21 mouse cellular contexts compared by ENCODE assay signal in the genomic region with DNA sequence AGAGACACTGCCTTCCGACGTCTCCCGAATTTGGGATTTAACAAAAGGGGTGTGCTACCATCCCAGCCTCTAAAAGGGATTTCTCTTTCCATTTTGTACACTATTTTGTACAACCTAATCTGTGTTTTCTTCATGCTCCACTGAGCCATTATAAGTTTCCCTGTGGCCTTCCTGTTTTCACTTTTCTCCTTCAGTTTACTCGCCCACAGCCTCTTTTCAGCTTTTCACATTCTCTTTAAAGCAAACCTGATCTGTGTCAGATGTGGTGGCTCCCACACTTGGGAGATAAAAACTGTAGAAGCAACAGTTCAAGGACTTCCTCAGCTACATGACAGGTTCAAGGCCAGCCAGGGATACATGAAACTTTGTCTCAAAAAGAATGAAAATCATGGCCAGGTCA. TPM values are rescaled to one million over a fixed set of nuclear protein-coding genes. Genes with fewer than 3 reads are reported as not detected.
A peak's percentile ranks its signal among the peaks of the same experiment; 100 is the strongest.
DNase-seq lines count a peak whose midpoint lies in the region; ATAC-seq and TF ChIP-seq lines count a peak whose summit lies in the region.
"Had no signal": no experiment of that assay in that cellular context is flagged by ENCODE, and none has a peak within 500 bp of the region (broad histone marks: within the 10 kb centered on the region; RNA-seq: fewer than 3 reads in every experiment).

No protein-coding gene starts in this region.

- no peak overlapping the region for H3K9ac ChIP-seq in limb, embryonic 13.5 days
- H3K9ac ChIP-seq in liver, embryonic 16.5 days (ENCODE audit: low read depth, low read length) = 0 out of 2 replicates have a peak overlapping the region, but pooled peaks have one; percentile 3
- H3K9ac ChIP-seq: forebrain, embryonic 12.5 days; heart, embryonic 12.5 days; hindbrain, embryonic 12.5 days; lung, embryonic 15.5 days had no signal

- no peaks in the 10 kb centered on the region for H3K27me3 ChIP-seq in limb, embryonic 13.5 days
- H3K27me3 ChIP-seq in limb, embryonic 10.5 days (ENCODE audit: low read depth, poor library complexity, severe bottlenecking) = no peaks in the 10 kb centered on the region
- no peaks in the 10 kb centered on the region for H3K27me3 ChIP-seq in spleen, adult 2 months (ENCODE audit: control insufficient read depth, insufficient read depth, low read length)
- no peaks in the 10 kb centered on the region for H3K27me3 ChIP-seq in liver, embryonic 16.5 days (ENCODE audit: control insufficient read depth, insufficient read depth, low read depth, low read length)
- H3K27me3 ChIP-seq: embryonic facial prominence, embryonic 13.5 days; forebrain, embryonic 12.5 days; heart, embryonic 12.5 days; hindbrain, embryonic 12.5 days; lung, embryonic 15.5 days had no signal

- no peak for TF ChIP-seq POLR2A in spleen, adult 2 months (IDR thresholded peaks at IDR 0.05; ENCODE audit: low read depth, low read length)

- DNase-seq in limb, embryonic 10.5 days (ENCODE audit: low spot score) = no peak
- no peak for DNase-seq in spleen, adult 2 months (ENCODE audit: low read depth in 1 of 2, low spot score in 2 of 2)
- DNase-seq in spleen, adult 18-20 months = no peak
- DNase-seq in right cerebral cortex, postnatal 25 days = no peak
- no peak for DNase-seq in thymus, postnatal 0 days (ENCODE audit: low spot score)
- DNase-seq: adrenal gland, postnatal 14 days; cerebellum, adult 8-10 months; cerebellum, postnatal 36 days; embryo, embryonic 11 days; kidney, adult 2 months; kidney, postnatal 36 days; layer of hippocampus, postnatal 36 days; thymus, postnatal 25 days had no signal

- H3K9me3 ChIP-seq in limb, embryonic 13.5 days = no peaks in the 10 kb centered on the region
- H3K9me3 ChIP-seq in limb, embryonic 10.5 days (replicated peaks) = no peaks in the 10 kb centered on the region
- H3K9me3 ChIP-seq in liver, embryonic 16.5 days (replicated peaks; ENCODE audit: control insufficient read depth, low read length) = no peaks in the 10 kb centered on the region
- H3K9me3 ChIP-seq: embryonic facial prominence, embryonic 13.5 days; forebrain, embryonic 12.5 days; heart, embryonic 12.5 days; hindbrain, embryonic 12.5 days; midbrain, embryonic 10.5 days had no signal

- H3K4me1 ChIP-seq in limb, embryonic 13.5 days = peaks cover 27% of the 10 kb centered on the region
- peaks cover 27% of the 10 kb centered on the region for H3K4me1 ChIP-seq in limb, embryonic 10.5 days
- H3K4me1 ChIP-seq in spleen, adult 2 months (ENCODE audit: control insufficient read depth, insufficient read depth, insufficient read length) = peaks cover 12% of the 10 kb centered on the region; the same call in 1 of the 2 replicates
- peaks cover 68% of the 10 kb centered on the region for H3K4me1 ChIP-seq in liver, embryonic 16.5 days (ENCODE audit: control insufficient read depth, low read depth, low read length)

- 0 out of 2 replicates have a peak overlapping the region, but pooled peaks have one; percentile 1 for H3K4me3 ChIP-seq in limb, embryonic 13.5 days
- no peak overlapping the region for H3K4me3 ChIP-seq in limb, embryonic 10.5 days
- H3K4me3 ChIP-seq in spleen, adult 2 months (ENCODE audit: extremely low read depth, insufficient read depth, insufficient read length) = no peak overlapping the region; the same call in 1 of the 2 replicates
- no peak overlapping the region for H3K4me3 ChIP-seq in liver, embryonic 16.5 days (ENCODE audit: low read depth, low read length)
- H3K4me3 ChIP-seq: embryonic facial prominence, embryonic 13.5 days; forebrain, embryonic 12.5 days; heart, embryonic 12.5 days; hindbrain, embryonic 12.5 days; lung, embryonic 15.5 days had no signal

- WGBS in limb, embryonic 13.5 days = 89% methylated on average over 4 of the region's 4 CpGs
- 94% methylated on average over 4 of the region's 4 CpGs for WGBS in limb, embryonic 10.5 days
- 67% methylated on average over 4 of the region's 4 CpGs for WGBS in spleen, adult 2 months
- 89% methylated on average over 4 of the region's 4 CpGs for WGBS in liver, embryonic 16.5 days (ENCODE audit: insufficient replicate concordance)

- no peak overlapping the region for H3K4me2 ChIP-seq in limb, embryonic 13.5 days (replicated peaks)
- no peak overlapping the region for H3K4me2 ChIP-seq in liver, embryonic 16.5 days (ENCODE audit: low read depth, low read length)
- H3K4me2 ChIP-seq: forebrain, embryonic 12.5 days; heart, embryonic 12.5 days; lung, embryonic 15.5 days had no signal

- TF ChIP-seq CTCF in spleen, adult 2 months (IDR thresholded peaks at IDR 0.05; ENCODE audit: extremely low read depth, insufficient read depth, insufficient read length, insufficient replicate concordance) = no peak

- no peak overlapping the region for H3K27ac ChIP-seq in limb, embryonic 13.5 days
- H3K27ac ChIP-seq in limb, embryonic 10.5 days = no peak overlapping the region
- peak overlapping the region; percentile 70 for H3K27ac ChIP-seq in spleen, adult 2 months (ENCODE audit: insufficient read depth, low read length)
- H3K27ac ChIP-seq in liver, embryonic 16.5 days (ENCODE audit: low read length) = no peak overlapping the region
- H3K27ac ChIP-seq: embryonic facial prominence, embryonic 13.5 days; forebrain, embryonic 12.5 days; hindbrain, embryonic 12.5 days; lung, embryonic 15.5 days; midbrain, embryonic 10.5 days had no signal

- H3K36me3 ChIP-seq in limb, embryonic 13.5 days = peaks cover 6% of the 10 kb centered on the region; the same call in 1 of the 2 replicates
- H3K36me3 ChIP-seq in limb, embryonic 10.5 days = peaks cover 20% of the 10 kb centered on the region
- 0 out of 2 replicates have a peak, but pooled peaks cover 1% of the 10 kb centered on the region for H3K36me3 ChIP-seq in spleen, adult 2 months (ENCODE audit: control insufficient read depth, insufficient read depth, low read length)
- H3K36me3 ChIP-seq in liver, embryonic 16.5 days (ENCODE audit: control insufficient read depth, insufficient read depth) = no peaks in the 10 kb centered on the region
- H3K36me3 ChIP-seq: embryonic facial prominence, embryonic 13.5 days had no signal

- no peak for ATAC-seq in limb, embryonic 13.5 days (ENCODE audit: low FRiP score, low read depth)
- no peak for ATAC-seq in liver, embryonic 16.5 days (ENCODE audit: low read depth)

RNA-seq across cellular contexts. Expression of gene Ankfy1, which starts 2.5 kb away (rescaled TPM):
- 22.2 and 25.4 TPM in 2 replicates for polyA plus RNA-seq in limb, embryonic 13.5 days (2015; fragmentation: Nextera tagmentation; extraction: Ambion mirVana)
- 20.7 and 25.4 TPM in 2 replicates for polyA plus RNA-seq in limb, embryonic 10.5 days (2016; fragmentation: Nextera tagmentation; extraction: Ambion mirVana)
- polyA plus RNA-seq in spleen, adult 2 months (2012; rRNA removed) = 24.9 and 25.4 TPM in 2 replicates
- 11.1 and 11.3 TPM in 2 replicates for polyA plus RNA-seq in liver, embryonic 16.5 days (2015; fragmentation: Nextera tagmentation; extraction: Ambion mirVana)
- polyA plus RNA-seq in thymus, postnatal 0 days (2015; fragmentation: Nextera tagmentation; extraction: Ambion mirVana) = 11.4 and 12.5 TPM in 2 replicates
